Mouse (Mus musculus): ENCODE results near the gene Crtc2.
A peak's percentile ranks its signal among the peaks of the same experiment; 100 is the strongest.

GRCm38 (mm10) chr3:90265034-90265931, 11.3 kb downstream of the Crtc2 start, which contains the start of gene Dennd4b:
- TF ChIP-seq CTCF (IDR thresholded peaks at IDR 0.05; ENCODE audit: control insufficient read depth, insufficient read depth, insufficient replicate concordance, low read depth, low read length) (peak; percentile 84), POLR2A (IDR thresholded peaks at IDR 0.05; ENCODE audit: control insufficient read depth, low read depth, low read length) (peak; percentile 49)

Measured in testis, adult 2 months (tissue).